Mouse (Mus musculus): ENCODE measurements around the gene Gnat1.

The Gnat1 gene

GRCm38 (mm10) chr9:107643544-107644214 is 35.8 kb downstream of the Gnat1 start:
- DNase-seq = no peak

GRCm38 (mm10) chr9:107641666-107642065 is 37.8 kb downstream of the Gnat1 start:
- peak; percentile 45 for DNase-seq

DNA sequence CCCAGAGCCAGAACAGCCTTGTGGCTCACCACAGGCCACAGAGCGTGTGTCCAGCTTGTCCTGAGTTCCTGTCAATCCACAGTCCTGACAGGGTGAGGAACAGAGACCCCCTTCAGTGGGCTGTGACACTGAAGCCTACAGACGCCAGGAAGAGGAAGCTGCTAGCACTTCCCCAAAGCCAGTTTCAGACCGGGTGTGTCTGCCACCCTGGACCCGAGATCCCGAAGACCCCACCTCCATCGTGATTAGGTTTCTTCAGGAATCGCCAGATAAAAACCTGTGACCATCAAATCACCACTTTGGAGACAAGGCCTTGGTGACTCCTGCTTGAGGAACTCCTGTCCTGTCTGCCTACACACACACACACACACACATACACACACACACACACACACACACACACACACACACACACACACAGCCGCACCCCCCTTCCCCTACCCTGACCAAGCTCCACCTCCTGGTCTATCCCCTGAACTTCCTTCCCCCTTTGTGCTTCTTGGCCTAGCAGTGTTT is 39.2 kb downstream of the Gnat1 start:
- no peak for DNase-seq

- DNase-seq = no peak
These were observed 42.4 kb downstream of the Gnat1 start for GRCm38 (mm10) chr9:107637070-107637469.

- peak; percentile 98 for DNase-seq
These were observed 44.1 kb downstream of the Gnat1 start, which contains the start of gene Gnai2 for GRCm38 (mm10) chr9:107635279-107636028. TSS of gene Gnai2 (minus strand) at chr9:107635367.

- no peak for DNase-seq
These were observed 44.9 kb downstream of the Gnat1 start for GRCm38 (mm10) chr9:107634406-107635278.

DNA sequence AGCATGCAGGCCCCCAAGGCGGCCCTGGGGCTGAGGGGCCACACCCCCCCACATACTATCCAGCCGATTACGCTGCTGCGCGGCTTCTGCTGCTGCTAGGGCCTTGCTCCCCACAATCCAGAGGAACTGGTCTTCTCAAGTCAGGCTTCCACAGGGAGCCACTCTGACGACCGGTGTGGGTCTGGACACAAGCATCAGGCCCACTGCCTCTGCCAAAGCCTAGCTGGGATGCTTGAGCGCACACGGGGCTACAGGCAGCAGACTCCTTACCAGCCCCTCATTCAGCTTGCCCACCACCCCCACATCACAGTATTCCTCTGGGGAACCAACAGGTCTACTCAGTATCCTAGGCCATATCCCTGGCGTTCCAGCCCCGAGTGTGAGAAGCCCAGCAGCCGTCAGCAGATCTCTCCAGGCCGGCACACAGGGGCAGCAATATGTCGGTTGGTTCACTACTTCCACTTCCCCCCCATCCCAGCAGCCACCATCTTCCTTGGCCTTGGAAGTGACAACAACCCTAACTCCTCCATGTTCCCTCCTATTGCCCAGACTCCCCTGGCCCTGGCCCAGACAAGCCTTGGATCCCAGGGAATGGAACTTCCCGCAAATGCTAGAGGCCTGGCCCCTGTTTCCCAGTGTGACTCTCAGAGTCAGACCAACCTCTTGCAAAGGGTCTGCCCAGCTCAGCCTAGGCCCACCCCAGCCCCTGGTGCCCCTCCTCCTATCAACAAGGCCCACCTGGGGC is 45.7 kb downstream of the Gnat1 start:
- DNase-seq = no peak

- peak; percentile 80 for DNase-seq
These were observed 46.3 kb downstream of the Gnat1 start for GRCm38 (mm10) chr9:107633091-107633660.

GRCm38 (mm10) chr9:107632478-107632877 is 47.0 kb downstream of the Gnat1 start:
- no peak for DNase-seq

DNA sequence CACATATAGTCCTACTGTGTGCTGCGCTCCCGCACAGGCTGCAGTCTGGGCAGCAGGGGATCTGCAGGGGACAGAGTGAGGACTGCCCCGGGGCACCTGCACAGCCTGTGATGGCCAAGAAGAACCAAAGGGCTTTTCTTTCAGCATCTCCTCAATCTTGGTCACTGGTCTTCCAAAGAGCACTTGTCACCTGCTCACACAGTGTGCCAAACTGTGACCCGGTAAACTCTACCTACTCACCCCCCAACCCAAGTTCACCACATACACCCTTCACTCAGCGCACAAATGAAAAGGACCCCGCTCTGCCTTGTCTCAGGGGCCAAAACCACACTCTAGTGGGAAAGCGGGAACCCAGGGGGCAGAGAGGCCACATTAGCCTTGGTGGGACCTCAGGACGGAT is 47.7 kb downstream of the Gnat1 start:
- no peak for DNase-seq

DNA sequence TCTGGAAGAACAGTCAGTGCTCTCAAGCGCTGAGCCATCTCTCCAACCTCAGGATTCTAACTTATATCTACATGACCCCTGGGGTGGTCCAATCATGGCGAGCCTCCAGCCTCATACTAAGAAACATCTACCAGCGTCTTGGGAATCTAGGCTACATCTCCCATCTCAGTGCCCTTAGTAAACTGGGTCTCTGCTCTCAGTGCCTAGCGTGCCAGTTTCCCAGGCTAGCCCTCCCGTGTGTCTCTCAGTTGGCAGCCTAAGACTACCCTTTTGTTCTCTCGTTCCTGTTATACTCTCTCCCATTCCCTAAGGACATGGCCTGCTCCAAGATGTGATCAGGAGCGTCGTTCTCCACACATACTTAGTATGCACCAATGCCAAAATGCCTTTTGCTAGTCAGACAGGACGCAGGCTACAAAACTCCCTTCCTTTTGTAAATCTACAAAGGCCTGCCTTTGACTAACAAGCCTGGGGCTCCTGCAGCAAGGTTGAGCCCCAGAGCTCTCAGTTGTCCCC is 48.1 kb downstream of the Gnat1 start:
- no peak for DNase-seq

GRCm38 (mm10) chr9:107630576-107630975 is 48.9 kb downstream of the Gnat1 start:
- DNase-seq = no peak

DNA sequence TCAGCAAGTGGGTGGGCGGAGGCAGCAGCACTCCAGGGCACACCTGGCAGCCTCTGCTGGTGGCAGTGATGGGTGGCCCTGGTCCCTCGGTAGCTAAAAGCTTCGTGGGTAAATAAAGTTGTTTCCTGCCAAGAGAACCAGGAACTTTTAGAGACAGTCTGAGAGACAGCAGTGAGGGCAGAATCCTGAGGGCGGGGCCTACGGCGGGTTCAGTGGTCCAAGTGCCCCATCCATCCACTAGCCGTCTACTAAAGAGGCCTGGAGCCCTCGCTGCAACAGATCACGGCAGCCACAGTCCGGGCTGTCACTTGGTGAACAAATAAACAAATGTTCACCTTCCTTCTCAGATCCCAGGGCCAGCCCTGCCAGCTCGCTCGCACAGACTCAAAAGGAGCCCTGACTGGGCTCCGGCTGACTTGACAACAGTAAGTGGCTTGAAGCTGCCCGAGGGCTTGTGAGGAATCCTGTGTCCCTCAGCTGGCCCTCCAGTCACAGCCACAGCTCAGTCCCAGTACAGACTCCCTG is 49.5 kb downstream of the Gnat1 start:
- DNase-seq = no peak

GRCm38 (mm10) chr9:107629411-107629730 is 50.1 kb downstream of the Gnat1 start:
- DNase-seq = no peak

DNA sequence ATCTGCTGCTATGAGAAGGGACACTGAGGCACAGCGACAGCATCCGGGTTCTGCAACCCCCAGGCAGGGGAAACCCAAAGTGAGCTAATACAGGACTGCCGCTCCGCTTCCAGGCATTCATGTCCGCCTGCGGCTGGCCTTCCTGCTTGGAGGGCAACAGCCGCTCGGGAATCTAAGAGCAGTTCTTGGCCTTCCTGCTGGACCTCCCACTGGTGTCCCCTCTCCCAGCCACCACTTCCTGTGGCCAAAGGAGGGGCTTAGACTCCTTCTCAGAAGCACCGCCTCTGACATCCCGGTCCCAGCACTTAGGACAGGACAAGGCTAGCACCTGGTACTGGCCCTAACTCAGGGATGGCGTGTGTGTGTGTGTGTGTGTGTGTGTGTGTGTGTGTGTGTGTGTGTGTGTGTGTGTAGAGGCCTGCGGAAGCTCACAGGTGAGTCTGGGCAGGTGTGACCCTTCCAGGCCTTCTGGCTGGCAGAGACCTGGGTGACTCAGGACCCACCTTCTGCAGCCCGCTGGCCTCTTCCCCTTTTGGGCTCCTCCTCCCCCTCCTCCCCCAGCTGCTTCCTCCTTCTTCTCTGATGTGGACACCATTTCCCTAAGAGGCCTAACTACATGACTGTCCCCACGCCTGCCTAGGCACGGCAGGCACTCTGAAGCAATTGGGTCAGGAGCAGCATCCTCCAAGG is 50.6 kb downstream of the Gnat1 start:
- peak; percentile 72 for DNase-seq

- no peak for DNase-seq
These were observed 51.9 kb downstream of the Gnat1 start for GRCm38 (mm10) chr9:107627387-107628255.

DNA sequence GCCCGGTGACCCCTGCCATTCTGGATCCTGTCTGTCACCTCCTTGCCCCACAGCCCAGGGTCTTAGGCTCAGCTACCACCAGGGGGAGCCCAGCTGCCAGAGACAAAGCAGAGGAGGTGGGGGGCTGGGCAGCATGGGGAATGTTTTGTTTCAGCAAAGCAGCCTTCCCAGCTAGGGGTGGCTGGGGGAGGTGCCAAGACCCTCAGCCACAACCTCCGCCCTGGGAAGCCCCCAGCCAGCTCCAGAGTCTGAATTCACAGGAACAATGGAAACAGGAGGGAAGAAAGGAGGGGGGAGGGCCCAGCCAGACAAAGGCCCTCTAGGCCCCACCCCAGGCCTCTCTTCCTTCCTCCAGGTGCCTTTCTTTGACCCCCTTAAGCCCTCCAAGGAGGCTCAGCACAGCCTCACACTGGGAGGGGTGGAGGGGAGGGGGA is 52.7 kb downstream of the Gnat1 start:
- peak; percentile 83 for DNase-seq

DNA sequence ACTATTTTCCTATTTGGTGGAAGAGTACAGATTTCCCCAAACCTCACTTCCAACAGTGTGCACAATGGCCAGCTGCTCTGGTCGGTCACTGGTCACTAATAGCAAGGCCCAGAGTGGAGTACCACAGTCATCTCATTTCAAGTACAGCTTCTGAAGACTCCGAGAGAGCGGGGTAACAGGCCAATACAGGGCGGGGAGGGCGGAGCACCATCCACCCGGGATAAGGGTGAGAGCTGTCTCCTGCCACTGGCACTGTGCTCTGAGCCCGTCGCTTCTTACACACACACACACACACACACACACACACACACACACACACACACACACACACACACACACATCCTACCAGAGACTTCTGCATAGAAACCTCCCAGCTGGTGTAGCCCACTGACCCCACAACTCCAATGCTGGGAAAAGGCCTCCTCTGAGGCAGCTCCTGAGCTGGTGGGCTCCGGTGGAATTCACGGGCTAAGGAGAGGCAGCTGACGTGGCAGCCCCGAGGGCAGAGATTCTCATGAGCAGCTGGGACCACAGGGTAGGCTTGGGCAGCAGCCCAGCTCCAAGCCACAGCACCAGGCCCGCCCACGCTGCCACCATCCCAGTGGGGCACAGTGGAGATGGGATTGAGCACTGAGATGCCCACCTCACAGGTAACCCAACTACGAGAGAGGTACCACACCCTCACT is 53.2 kb downstream of the Gnat1 start:
- no peak for DNase-seq

GRCm38 (mm10) chr9:107625351-107626128 is 54.0 kb downstream of the Gnat1 start:
- DNase-seq = no peak

Measured in kidney, adult 9 months (tissue).